Mouse (Mus musculus) olfactory bulb, adult 2 months (tissue): ENCODE measurements around the gene St6gal1. TPM values are rescaled to one million over a fixed set of nuclear protein-coding genes. Genes with fewer than 3 reads are reported as not detected.

Experiments used
- H3K27ac ChIP-seq: fragments of 200-500 bp; 2 replicates; pipeline ENCODE4 v1.5.1; 2012; ENCODE audit warnings: low read depth, low read length; ENCODE audit not compliant: insufficient read depth
- H3K4me1 ChIP-seq: fragments of 200-500 bp; 2 replicates; pipeline ENCODE4 v1.6.1; 2012; ENCODE audit warnings: low read length; ENCODE audit not compliant: control insufficient read depth, insufficient read depth
- H3K4me3 ChIP-seq: fragments of 200-500 bp; 2 replicates; pipeline ENCODE4 v1.5.1; 2012; ENCODE audit warnings: mild to moderate bottlenecking, low read depth, low read length, moderate library complexity; ENCODE audit not compliant: insufficient read depth
- CTCF ChIP-seq: fragments of 200-500 bp; IDR thresholded peaks from 2 replicates; pipeline ENCODE4 v1.5.1; 2012; ENCODE audit warnings: low read depth, mild to moderate bottlenecking, low read length, moderate library complexity; ENCODE audit not compliant: insufficient read depth
- POLR2A ChIP-seq: fragments of 200-500 bp; IDR thresholded peaks from 2 replicates; pipeline ENCODE4 v1.6.1; 2012; ENCODE audit warnings: mild to moderate bottlenecking, low read depth, low read length, moderate library complexity; ENCODE audit not compliant: insufficient read depth
- WGBS: fragments of 180-500 bp; shearing (Covaris S2); methylation state at CpG from one replicate; pipeline ENCODE4 v1.1.7; 2018; 5-methylcytosine and 5-hydroxymethylcytosine counted together
- polyA plus RNA-seq: library from polyadenylated mRNA; stranded (reverse); fragments of >200 nt; gene quantifications from 2 replicates; pipeline ENCODE4 v1.2.4, GENCODE M21; 2012; ENCODE audit warnings: low replicate concordance; ENCODE audit not compliant: missing spikeins, insufficient read depth, insufficient read length

St6gal1 gene
- polyA plus RNA-seq, 1 experiment: not detected

GRCm38 (mm10) chr16:23186418-23186817 lies 38.1 kb upstream of the St6gal1 start:
- 84% methylated on average over 4 of the region's 4 CpGs for WGBS
- Histone ChIP-seq H3K4me3 (no peak overlapping the region), H3K4me1 (no peaks in the 10 kb centered on the region), H3K27ac (no peak overlapping the region)
- no peak for TF ChIP-seq POLR2A
- no peak for TF ChIP-seq CTCF

DNA sequence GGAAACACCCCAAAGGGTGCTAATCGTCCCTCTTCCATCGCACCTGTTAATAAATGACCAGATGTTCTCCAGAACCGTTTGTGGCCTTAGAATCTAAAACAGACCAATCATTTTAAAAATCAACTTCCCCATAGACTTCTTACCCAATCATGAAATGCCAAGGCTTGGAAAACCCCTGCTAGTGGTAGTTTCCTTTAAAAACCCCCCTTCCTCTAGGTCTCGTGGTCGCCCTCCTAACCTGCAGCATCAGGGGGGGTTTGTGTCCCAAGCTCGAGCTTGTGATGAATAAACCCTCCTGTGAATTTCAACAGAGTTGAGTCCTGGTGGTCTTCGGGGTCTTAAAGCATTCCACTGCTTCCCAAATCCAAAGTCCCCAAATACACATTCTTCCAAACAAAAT lies 36.6 kb upstream of the St6gal1 start:
- WGBS: 86% methylated on average over 7 of the region's 7 CpGs
- no peak overlapping the region for H3K27ac ChIP-seq

GRCm38 (mm10) chr16:23189612-23190011 lies 34.9 kb upstream of the St6gal1 start:
- WGBS: 76% methylated on average over 1 of the region's 1 CpGs
- Histone ChIP-seq H3K4me1 (no peaks in the 10 kb centered on the region), H3K4me3 (no peak overlapping the region), H3K27ac (no peak overlapping the region)
- no peak for TF ChIP-seq CTCF

More for the DNA sequence above, 36.6 kb upstream of the St6gal1 start:
- Histone ChIP-seq H3K4me3 (no peak overlapping the region), H3K4me1 (no peaks in the 10 kb centered on the region)
- TF ChIP-seq CTCF (no peak), POLR2A (no peak)

- no peak overlapping the region for H3K4me3 ChIP-seq
- 87% methylated on average over 9 of the region's 9 CpGs for WGBS
- TF ChIP-seq CTCF (no peak), POLR2A (no peak)
- no peak overlapping the region for H3K27ac ChIP-seq
- H3K4me1 ChIP-seq: no peaks in the 10 kb centered on the region
Observed at GRCm38 (mm10) chr16:23191560-23192242, 32.8 kb upstream of the St6gal1 start.

DNA sequence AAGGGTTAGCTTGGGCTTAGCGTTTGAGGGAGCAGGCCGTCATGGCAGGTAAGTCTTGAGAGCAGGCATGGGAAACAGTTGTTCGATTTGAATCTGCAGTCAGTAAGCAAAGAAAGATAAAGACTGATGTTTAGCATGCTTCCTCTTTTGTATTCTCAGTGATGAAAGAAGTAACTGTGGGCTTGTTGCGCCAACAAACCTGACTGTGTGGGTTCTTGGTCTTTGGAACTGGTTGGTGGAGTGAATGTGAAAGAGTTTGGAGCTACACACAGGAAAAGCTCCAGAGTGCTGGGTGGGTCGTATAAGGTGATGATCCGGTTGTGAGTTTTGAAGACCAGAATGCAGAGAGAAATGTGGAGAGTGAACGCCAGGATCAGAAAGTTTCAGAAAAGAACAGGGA lies 28.9 kb upstream of the St6gal1 start:
- Histone ChIP-seq H3K4me3 (no peak overlapping the region), H3K27ac (no peak overlapping the region), H3K4me1 (no peaks in the 10 kb centered on the region)
- no peak for TF ChIP-seq POLR2A
- no peak for TF ChIP-seq CTCF
- WGBS: 89% methylated on average over 7 of the region's 7 CpGs

GRCm38 (mm10) chr16:23196296-23196695 lies 28.2 kb upstream of the St6gal1 start:
- Histone ChIP-seq H3K27ac (no peak overlapping the region), H3K4me1 (no peaks in the 10 kb centered on the region), H3K4me3 (no peak overlapping the region)
- TF ChIP-seq CTCF (no peak), POLR2A (no peak)

DNA sequence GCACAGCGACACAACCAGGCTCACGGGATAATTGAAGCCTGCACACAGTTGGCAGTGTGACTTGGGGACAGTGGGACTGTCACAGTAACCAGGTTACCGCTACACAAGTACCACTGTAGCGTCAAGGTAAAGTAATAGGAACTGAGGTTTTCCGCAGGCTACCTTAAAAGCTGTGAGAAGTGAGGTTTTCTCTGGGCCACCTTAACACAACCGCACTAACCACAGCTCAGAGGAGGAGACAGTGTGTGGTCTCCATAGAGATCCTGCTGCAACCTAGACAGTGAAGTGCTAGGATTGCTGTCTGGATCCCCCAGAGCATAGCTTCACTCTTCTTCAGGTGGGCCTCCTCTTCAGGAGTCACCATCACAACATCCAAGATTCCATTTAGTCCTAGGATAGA lies 27.7 kb upstream of the St6gal1 start:
- Histone ChIP-seq H3K4me3 (no peak overlapping the region), H3K27ac (no peak overlapping the region), H3K4me1 (no peaks in the 10 kb centered on the region)
- WGBS: 87% methylated on average over 6 of the region's 6 CpGs
- TF ChIP-seq POLR2A: no peak
- no peak for TF ChIP-seq CTCF

- no peak for TF ChIP-seq CTCF
- H3K4me1 ChIP-seq: peaks cover 3% of the 10 kb centered on the region
- H3K4me3 ChIP-seq: no peak overlapping the region
- no peak overlapping the region for H3K27ac ChIP-seq
Observed at GRCm38 (mm10) chr16:23201498-23201897, 23.0 kb upstream of the St6gal1 start.

DNA sequence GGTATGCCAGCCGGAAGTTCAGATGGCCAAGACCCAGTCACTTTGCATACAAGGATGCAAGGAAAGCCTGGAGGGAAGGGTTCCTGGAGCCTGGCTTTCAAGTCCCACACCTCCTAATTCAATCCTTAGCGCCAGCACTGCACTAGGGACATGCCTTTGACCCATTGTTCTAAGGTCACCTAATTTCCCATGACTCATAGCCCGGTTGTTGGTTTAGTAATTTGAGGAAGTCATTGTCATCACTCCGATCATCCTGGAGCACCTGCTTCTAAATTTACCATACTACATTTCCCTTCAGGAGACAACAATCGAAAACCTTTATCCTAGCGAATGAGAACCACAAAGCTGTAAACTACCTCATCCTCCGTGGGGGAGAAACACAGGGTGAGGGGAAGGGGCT lies 10.2 kb upstream of the St6gal1 start:
- TF ChIP-seq CTCF: no peak
- TF ChIP-seq POLR2A: no peak
- Histone ChIP-seq H3K4me3 (no peak overlapping the region), H3K27ac (no peak overlapping the region), H3K4me1 (no peaks in the 10 kb centered on the region)
- WGBS: 91% methylated on average over 7 of the region's 7 CpGs
